Mouse (Mus musculus) bone marrow macrophage, adult 2 months (primary cell): Measurements from ENCODE around the gene Trim45. TPM values are rescaled to one million over a fixed set of nuclear protein-coding genes. Genes with fewer than 3 reads are reported as not detected.
A peak's percentile ranks its signal among the peaks of the same experiment; 100 is the strongest.

Experiments used
- H3K27ac ChIP-seq: 2 replicates; pipeline ENCODE4 v1.5.1; 2012; ENCODE audit warnings: low read depth, low read length; ENCODE audit not compliant: insufficient read depth
- H3K4me1 ChIP-seq: 2 replicates; pipeline ENCODE4 v1.6.1; 2012; ENCODE audit warnings: low read length; ENCODE audit not compliant: control insufficient read depth, insufficient read depth
- H3K4me3 ChIP-seq: 2 replicates; pipeline ENCODE4 v1.5.1; 2012; ENCODE audit warnings: mild to moderate bottlenecking, low read length, moderate library complexity; ENCODE audit not compliant: insufficient read depth
- CTCF ChIP-seq: IDR thresholded peaks from 2 replicates; pipeline ENCODE4 v1.5.1; 2012; ENCODE audit warnings: low read depth, mild to moderate bottlenecking, low read length, moderate library complexity
- POLR2A ChIP-seq: IDR thresholded peaks from 2 replicates; pipeline ENCODE4 v1.6.1; 2012; ENCODE audit warnings: mild to moderate bottlenecking, low read depth, low read length, borderline replicate concordance
- polyA plus RNA-seq: library from polyadenylated mRNA; stranded (reverse); fragments of >200 nt; gene quantifications from 2 replicates; pipeline ENCODE4 v1.2.4, GENCODE M21; 2012; ENCODE audit not compliant: missing spikeins, insufficient read depth, insufficient read length

Trim45 gene
- polyA plus RNA-seq, 1 experiment: 1.2 TPM

DNA sequence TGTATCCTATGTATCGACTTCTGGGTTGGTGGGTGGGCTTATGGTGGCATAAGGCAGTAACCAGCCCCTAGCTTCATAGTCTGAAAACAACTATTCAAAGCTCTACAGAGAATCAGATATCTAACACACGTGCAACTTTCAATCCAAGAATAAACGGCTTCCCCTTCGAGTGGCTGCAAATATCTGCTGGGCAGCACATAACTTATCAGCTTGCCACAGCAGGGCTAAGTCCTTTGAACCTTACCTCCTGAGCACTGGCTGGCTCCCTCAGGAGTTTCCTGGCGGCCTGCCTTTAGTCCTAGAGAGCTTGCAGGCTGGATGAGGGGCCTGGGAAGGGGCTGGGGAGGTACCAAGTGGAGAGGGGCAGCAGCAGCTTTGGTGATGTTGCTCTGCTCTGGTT is 39.0 kb downstream of the Trim45 start:
- TF ChIP-seq POLR2A (no peak), CTCF (no peak)
- Histone ChIP-seq H3K4me3 (no peak overlapping the region), H3K4me1 (no peaks in the 10 kb centered on the region), H3K27ac (no peak overlapping the region)

DNA sequence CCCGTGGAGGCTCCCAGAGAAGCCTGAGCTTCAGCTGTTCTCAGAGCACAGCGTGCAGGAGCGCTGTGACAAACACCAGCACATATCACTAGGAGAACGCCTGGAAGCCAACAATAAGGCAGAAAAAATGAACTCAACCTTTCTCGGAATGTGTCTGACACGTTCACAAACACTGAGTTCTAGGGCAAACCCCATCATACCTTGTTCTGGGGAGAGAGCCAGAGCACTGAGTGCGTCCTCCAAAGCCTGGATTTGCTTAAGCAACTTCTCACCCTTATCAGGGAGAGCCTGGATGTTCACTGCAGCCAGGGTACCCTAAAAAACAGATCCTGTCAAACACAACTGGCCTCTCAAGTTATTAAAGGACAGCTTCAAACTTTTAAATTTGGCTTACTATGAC is 39.5 kb downstream of the Trim45 start:
- Histone ChIP-seq H3K4me1 (no peaks in the 10 kb centered on the region), H3K4me3 (no peak overlapping the region), H3K27ac (no peak overlapping the region)
- no peak for TF ChIP-seq CTCF
- TF ChIP-seq POLR2A: no peak

DNA sequence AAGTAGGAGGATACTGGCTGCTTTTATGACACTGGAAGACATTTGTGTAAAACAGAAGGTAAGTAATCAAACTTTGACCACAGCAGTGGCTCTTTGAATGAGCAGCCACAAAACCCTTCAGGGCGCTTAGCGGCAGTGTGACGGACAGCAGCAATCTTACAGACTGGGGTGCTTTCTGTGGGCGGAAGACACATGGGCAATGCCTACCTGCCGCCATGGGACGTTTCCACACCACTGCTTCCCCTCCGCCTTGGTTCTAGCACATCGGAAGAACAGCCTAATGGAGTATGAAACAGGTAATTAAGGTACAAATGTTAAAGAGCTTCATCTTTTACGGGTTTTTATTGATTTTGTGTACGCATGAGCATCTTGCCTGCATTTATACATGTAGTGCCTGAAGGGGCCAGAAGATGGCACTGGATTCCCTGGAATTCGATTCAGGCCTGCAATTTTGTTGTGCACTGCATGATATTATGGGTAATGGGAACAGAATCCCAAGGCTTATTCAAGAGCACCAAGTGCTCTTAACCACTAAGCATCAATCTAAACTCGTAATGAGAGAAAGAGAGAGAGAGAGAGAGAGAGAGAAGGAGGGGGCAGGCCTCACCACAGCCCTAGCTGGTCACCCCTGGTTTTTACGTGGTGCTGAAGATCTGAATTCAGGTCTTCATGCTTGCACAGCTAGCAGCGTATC is 42.0 kb downstream of the Trim45 start:
- H3K4me1 ChIP-seq: peaks cover 2% of the 10 kb centered on the region; the same call in 1 of the 2 replicates
- TF ChIP-seq CTCF: no peak
- TF ChIP-seq POLR2A: no peak
- H3K27ac ChIP-seq: no peak overlapping the region
- H3K4me3 ChIP-seq: no peak overlapping the region

DNA sequence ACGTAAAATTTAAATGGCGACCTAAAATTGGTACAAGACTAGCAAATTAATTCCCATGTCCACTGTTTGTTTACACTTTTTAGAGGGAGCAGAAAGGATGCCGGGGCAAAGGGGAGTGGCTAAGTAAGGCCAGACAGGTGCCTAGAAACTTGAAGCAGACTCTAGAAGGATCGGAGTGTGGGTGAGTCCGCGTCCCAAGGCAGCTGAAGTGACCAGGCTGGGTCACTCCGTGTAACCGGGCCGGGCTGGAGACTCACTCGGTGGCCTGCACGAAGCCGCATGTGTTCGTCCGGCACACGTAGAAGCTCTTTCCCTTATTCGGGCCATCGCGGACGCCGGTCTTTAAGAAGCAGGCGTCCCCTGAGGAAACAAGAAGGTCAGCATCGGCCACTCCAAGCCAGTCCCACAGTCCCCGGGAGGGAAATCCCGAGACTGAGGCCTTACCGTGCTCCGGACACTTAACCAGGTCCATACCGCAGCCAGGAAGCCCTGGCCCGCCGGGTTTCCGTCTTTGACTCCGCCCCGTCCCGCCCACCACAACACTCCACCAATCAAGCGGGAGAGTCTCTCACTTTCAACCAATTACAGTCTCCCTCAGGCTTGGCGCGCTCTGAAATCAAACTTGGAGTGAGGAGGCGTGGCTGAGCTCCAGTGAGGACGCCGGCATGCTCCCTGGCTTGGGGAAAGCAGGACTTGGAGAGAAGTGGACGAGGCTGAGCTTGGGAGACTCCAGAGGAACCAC is 47.3 kb downstream of the Trim45 start, which contains the start of gene Ttf2:
Gene Ttf2 (minus strand): TSS at position 488 of the 742 bp plus-strand sequence.
- H3K4me3 ChIP-seq: peak within 1 kb of the TSS; percentile 66
- TF ChIP-seq POLR2A: no peak
- TF ChIP-seq CTCF: no peak
- peaks cover 2% of the 10 kb centered on the region; the same call in 1 of the 2 replicates for H3K4me1 ChIP-seq
- no peak within 1 kb of the TSS for H3K27ac ChIP-seq

DNA sequence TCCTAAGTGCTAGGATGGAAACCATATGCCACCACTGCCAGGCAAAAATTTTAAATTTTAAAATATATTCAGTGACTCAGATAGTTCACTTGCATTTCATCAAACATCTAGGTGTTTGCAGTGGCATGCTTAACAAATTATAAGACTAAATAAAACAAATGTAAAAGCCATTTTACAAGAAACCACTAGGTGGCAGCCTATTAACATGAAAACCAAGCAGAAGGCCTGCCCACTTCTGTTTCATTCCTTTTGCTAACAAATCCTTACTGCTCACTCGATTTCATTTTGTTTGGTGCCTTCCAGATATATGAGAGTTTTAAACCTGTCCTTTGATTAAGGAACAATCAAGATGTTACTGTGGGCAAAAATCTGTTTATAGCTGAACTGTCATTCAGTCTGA is 51.9 kb downstream of the Trim45 start:
- no peak for TF ChIP-seq POLR2A
- TF ChIP-seq CTCF: no peak
- Histone ChIP-seq H3K4me3 (no peak overlapping the region), H3K4me1 (no peaks in the 10 kb centered on the region), H3K27ac (no peak overlapping the region)

DNA sequence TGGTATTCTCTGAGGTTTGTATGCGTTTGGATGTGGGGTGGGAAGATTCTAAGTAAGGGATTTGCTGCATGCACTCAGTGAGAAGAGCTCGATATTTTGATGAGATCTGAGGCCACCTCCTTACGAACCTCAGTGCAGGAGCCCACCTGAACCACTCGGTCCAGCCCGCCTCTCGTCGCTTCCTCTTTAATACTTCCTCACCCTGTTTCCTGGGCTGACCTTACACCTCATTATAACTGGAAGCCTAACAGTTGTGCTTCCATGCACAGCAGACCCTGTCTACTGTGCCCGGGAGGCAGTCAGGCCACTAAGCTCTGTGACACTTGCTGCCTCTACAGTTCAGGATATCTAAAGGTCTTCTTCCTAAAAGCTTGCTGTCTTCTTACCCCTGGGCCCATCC is 57.3 kb downstream of the Trim45 start:
- TF ChIP-seq CTCF (no peak), POLR2A (no peak)
- Histone ChIP-seq H3K4me1 (0 out of 2 replicates have a peak, but pooled peaks cover 3% of the 10 kb centered on the region), H3K4me3 (no peak overlapping the region), H3K27ac (no peak overlapping the region)

Other genes with a start within 250 kb of the Trim45 start
- 29.2 and 31.7 TPM in 2 replicates for gene Man1a2, start 236.7 kb upstream of the Trim45 start, polyA plus RNA-seq
- gene Vtcn1, start 96.7 kb upstream of the Trim45 start, polyA plus RNA-seq: not detected in 2 replicates
- gene Ttf2, start 47.5 kb downstream of the Trim45 start, polyA plus RNA-seq: 11.4 and 15.8 TPM in 2 replicates
- gene Cd101, start 107.4 kb downstream of the Trim45 start, polyA plus RNA-seq: 2.4 and 2.9 TPM in 2 replicates
- 3.6 TPM in 2 replicates for gene Ptgfrn, start 188.1 kb downstream of the Trim45 start, polyA plus RNA-seq